23 mouse cellular contexts compared by ENCODE assay signal in the genomic region with DNA sequence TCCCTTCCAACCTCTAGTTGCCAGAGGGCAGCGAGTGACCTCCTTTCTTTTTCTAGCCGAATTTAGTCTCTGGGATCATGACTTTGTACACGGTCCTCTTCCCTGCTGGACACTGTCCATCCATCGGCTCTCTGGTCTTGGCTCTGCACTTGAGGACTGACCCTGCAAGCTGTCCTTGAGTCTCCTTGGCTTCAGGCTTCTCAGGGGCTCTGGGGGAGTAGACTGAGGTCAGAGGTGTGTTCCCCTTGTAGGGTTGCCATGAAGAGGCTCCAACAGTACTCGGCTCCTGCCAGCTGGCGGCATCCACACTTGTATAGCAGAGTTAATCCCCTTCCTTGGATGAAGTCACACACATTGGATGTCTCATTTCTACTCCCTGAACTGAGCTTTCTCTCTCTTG. TPM values are rescaled to one million over a fixed set of nuclear protein-coding genes. Genes with fewer than 3 reads are reported as not detected.
A peak's percentile ranks its signal among the peaks of the same experiment; 100 is the strongest.
DNase-seq lines count a peak whose midpoint lies in the region; ATAC-seq and TF ChIP-seq lines count a peak whose summit lies in the region.
"Had no signal": no experiment of that assay in that cellular context is flagged by ENCODE, and none has a peak within 500 bp of the region (broad histone marks: within the 10 kb centered on the region; RNA-seq: fewer than 3 reads in every experiment).

No protein-coding gene starts in this region.

- TF ChIP-seq CTCF in midbrain, postnatal 0 days (IDR thresholded peaks at IDR 0.05) = no peak

- H3K9ac ChIP-seq in stomach, embryonic 15.5 days = no peak overlapping the region
- no peak overlapping the region for H3K9ac ChIP-seq in intestine, embryonic 15.5 days
- H3K9ac ChIP-seq in midbrain, postnatal 0 days (replicated peaks; ENCODE audit: low read length, poor library complexity, severe bottlenecking) = no peak overlapping the region
- H3K9ac ChIP-seq: limb, embryonic 15.5 days had no signal

- no peaks in the 10 kb centered on the region for H3K9me3 ChIP-seq in stomach, embryonic 15.5 days
- H3K9me3 ChIP-seq in intestine, embryonic 15.5 days = no peaks in the 10 kb centered on the region
- no peaks in the 10 kb centered on the region for H3K9me3 ChIP-seq in midbrain, postnatal 0 days (ENCODE audit: low read length)
- H3K9me3 ChIP-seq: G1E; limb, embryonic 15.5 days had no signal

- no peak overlapping the region for H3K4me3 ChIP-seq in stomach, embryonic 15.5 days (replicated peaks)
- no peak overlapping the region for H3K4me3 ChIP-seq in intestine, embryonic 15.5 days (replicated peaks)
- H3K4me3 ChIP-seq in midbrain, postnatal 0 days (ENCODE audit: low read depth, low read length) = no peak overlapping the region
- H3K4me3 ChIP-seq: limb, embryonic 15.5 days had no signal

- no peak for ATAC-seq in stomach, embryonic 15.5 days (ENCODE audit: insufficient read depth, low FRiP score, low read depth)
- ATAC-seq in intestine, embryonic 15.5 days = no peak
- no peak for ATAC-seq in midbrain, postnatal 0 days (ENCODE audit: low FRiP score)
- ATAC-seq: CD4-positive, CD25-positive, alpha-beta regulatory T cell, adult 4 months; forebrain, embryonic 14.5 days; hindbrain, postnatal 0 days had no signal

- peak; percentile 6 for DNase-seq in adrenal gland, adult 2 months
- no peak for DNase-seq in adrenal gland, postnatal 4 days (ENCODE audit: low spot score in 2 of 2)
- peak; percentile 56 for DNase-seq in heart, adult 8-10 months (ENCODE audit: low spot score)
- no peak for DNase-seq in heart, postnatal 4 days
- DNase-seq in heart, adult 9 months (ENCODE audit: low spot score in 2 of 2) = peak; percentile 64 to 74
- DNase-seq in midbrain, postnatal 0 days (ENCODE audit: low spot score) = no peak
- DNase-seq: cerebellum, adult 11 months; cerebellum, postnatal 36 days; kidney, adult 2 months; lung, adult 2 months; right cerebral cortex, postnatal 14 days; thymus, adult 2 months had no signal

- peaks cover 13% of the 10 kb centered on the region for H3K4me1 ChIP-seq in stomach, embryonic 15.5 days
- peaks cover 7% of the 10 kb centered on the region for H3K4me1 ChIP-seq in intestine, embryonic 15.5 days (replicated peaks)
- H3K4me1 ChIP-seq in midbrain, postnatal 0 days (ENCODE audit: insufficient read depth, low read length) = 0 out of 2 replicates have a peak, but pooled peaks cover 3% of the 10 kb centered on the region

- H3K4me2 ChIP-seq in stomach, embryonic 15.5 days = no peak overlapping the region
- H3K4me2 ChIP-seq in intestine, embryonic 15.5 days (replicated peaks) = no peak overlapping the region
- H3K4me2 ChIP-seq in midbrain, postnatal 0 days (ENCODE audit: low read depth, low read length, poor library complexity, severe bottlenecking) = no peak overlapping the region
- H3K4me2 ChIP-seq: limb, embryonic 15.5 days; midbrain, embryonic 11.5 days had no signal

- H3K27ac ChIP-seq in stomach, embryonic 15.5 days = peak overlapping the region; percentile 70
- H3K27ac ChIP-seq in intestine, embryonic 15.5 days = no peak overlapping the region
- no peak overlapping the region for H3K27ac ChIP-seq in midbrain, postnatal 0 days (ENCODE audit: low read depth, low read length)
- H3K27ac ChIP-seq: hindbrain, postnatal 0 days; limb, embryonic 15.5 days; macrophage had no signal

- WGBS in stomach, embryonic 15.5 days = 66% methylated on average over 6 of the region's 6 CpGs
- 78% methylated on average over 6 of the region's 6 CpGs for WGBS in intestine, embryonic 15.5 days
- 54% methylated on average over 6 of the region's 6 CpGs for whole genome bisulfite sequencing in midbrain, postnatal 0 days

- no peaks in the 10 kb centered on the region for H3K27me3 ChIP-seq in stomach, embryonic 15.5 days (replicated peaks)
- H3K27me3 ChIP-seq in intestine, embryonic 15.5 days (replicated peaks) = no peaks in the 10 kb centered on the region
- no peaks in the 10 kb centered on the region for H3K27me3 ChIP-seq in midbrain, postnatal 0 days (ENCODE audit: insufficient read depth, low read length)
- H3K27me3 ChIP-seq: limb, embryonic 15.5 days had no signal

- no peaks in the 10 kb centered on the region for H3K36me3 ChIP-seq in stomach, embryonic 15.5 days
- no peaks in the 10 kb centered on the region for H3K36me3 ChIP-seq in intestine, embryonic 15.5 days
- H3K36me3 ChIP-seq in midbrain, postnatal 0 days (ENCODE audit: insufficient read depth, low read length) = no peaks in the 10 kb centered on the region
- H3K36me3 ChIP-seq: G1E; limb, embryonic 15.5 days had no signal

RNA-seq across cellular contexts. Expression of gene Csrnp1, which starts 15.2 kb away (rescaled TPM):
- 10 to 100 TPM; 18.7 to 26.5 TPM for total RNA-seq in adrenal gland, adult 2 months (2021)
- polyA plus RNA-seq in adrenal gland, adult 2 months (2012; rRNA removed) = 45.6 and 51.3 TPM in 2 replicates
- total RNA-seq in adrenal gland, postnatal 4 days (2021) = 10 to 100 TPM; 18.0 to 18.1 TPM
- 10 to 100 TPM; 10.9 to 32.1 (median 16.1) TPM for total RNA-seq in heart, adult 8-10 months (2022)
- 10 to 100 TPM; 17.4 to 17.7 TPM for total RNA-seq in heart, postnatal 4 days (2021)
- 5.7 and 6.7 TPM in 2 replicates for polyA plus RNA-seq in stomach, embryonic 15.5 days (2015; fragmentation: Nextera tagmentation; extraction: Ambion mirVana)
- 5.3 and 5.9 TPM in 2 replicates for polyA plus RNA-seq in intestine, embryonic 15.5 days (2015; fragmentation: Nextera tagmentation; extraction: Ambion mirVana)
- total RNA-seq in midbrain, postnatal 0 days (2014; rRNA removed) = 1.7 and 1.9 TPM in 2 replicates
- polyA plus RNA-seq in midbrain, postnatal 0 days (2015; fragmentation: Nextera tagmentation; extraction: Ambion mirVana) = 0.91 and 1.1 TPM in 2 replicates

RNA-seq across cellular contexts. Expression of gene Xirp1, which starts 23.8 kb away (rescaled TPM):
- total RNA-seq in adrenal gland, adult 2 months (2021) = under 1 TPM; 0.37 to 0.48 TPM
- 0.03 and 0.04 TPM in 2 replicates for polyA plus RNA-seq in adrenal gland, adult 2 months (2012; rRNA removed)
- 1 to 10 TPM; 2.2 to 5.6 TPM for total RNA-seq in adrenal gland, postnatal 4 days (2021)
- 100 to 1,000 TPM; 130 to 157 (median 141) TPM for total RNA-seq in heart, adult 8-10 months (2022)
- 100 to 1,000 TPM; 162 to 169 TPM for total RNA-seq in heart, postnatal 4 days (2021)
- polyA plus RNA-seq in stomach, embryonic 15.5 days (2015; fragmentation: Nextera tagmentation; extraction: Ambion mirVana) = 0.08 TPM in 2 replicates
- polyA plus RNA-seq in intestine, embryonic 15.5 days (2015; fragmentation: Nextera tagmentation; extraction: Ambion mirVana) = 0.06 TPM in 1 of 2 replicates, not detected in the other
- total RNA-seq in midbrain, postnatal 0 days (2014; rRNA removed) = 0.05 TPM in 1 of 2 replicates, not detected in the other
- polyA plus RNA-seq in midbrain, postnatal 0 days (2015; fragmentation: Nextera tagmentation; extraction: Ambion mirVana) = not detected in 2 replicates
- total RNA-seq: hematopoietic stem cell, adult 5-6 weeks had no signal
- polyA plus RNA-seq: brain, embryonic 14.5 days; CD4-positive, CD25-positive, alpha-beta regulatory T cell, adult 4 months; forebrain, embryonic 14.5 days; G1E; macrophage; midbrain, embryonic 11.5 days had no signal

Comparison
In these comparisons a context has a peak if more than half of its experiments do, and no peak if none do; other contexts are left out.
1. DNase-seq: peak in adrenal gland, adult 2 months (single experiment), heart, adult 8-10 months (single experiment) and heart, adult 9 months (2 of 2); none in adrenal gland, postnatal 4 days (0 of 2), heart, postnatal 4 days (single experiment) and midbrain, postnatal 0 days (single experiment).
2. RNA of gene Xirp1, which starts 23.8 kb away (total RNA-seq): 162 to 169 TPM in heart, postnatal 4 days and 130 to 157 TPM in heart, adult 8-10 months; 2.2 to 5.6 TPM in adrenal gland, postnatal 4 days, 0.37 to 0.48 TPM in adrenal gland, adult 2 months and 0.05 TPM in midbrain, postnatal 0 days; every median in the first group is over 10 times any median in the second.